8 mouse cellular contexts compared by ENCODE assay signal in the genomic region with DNA sequence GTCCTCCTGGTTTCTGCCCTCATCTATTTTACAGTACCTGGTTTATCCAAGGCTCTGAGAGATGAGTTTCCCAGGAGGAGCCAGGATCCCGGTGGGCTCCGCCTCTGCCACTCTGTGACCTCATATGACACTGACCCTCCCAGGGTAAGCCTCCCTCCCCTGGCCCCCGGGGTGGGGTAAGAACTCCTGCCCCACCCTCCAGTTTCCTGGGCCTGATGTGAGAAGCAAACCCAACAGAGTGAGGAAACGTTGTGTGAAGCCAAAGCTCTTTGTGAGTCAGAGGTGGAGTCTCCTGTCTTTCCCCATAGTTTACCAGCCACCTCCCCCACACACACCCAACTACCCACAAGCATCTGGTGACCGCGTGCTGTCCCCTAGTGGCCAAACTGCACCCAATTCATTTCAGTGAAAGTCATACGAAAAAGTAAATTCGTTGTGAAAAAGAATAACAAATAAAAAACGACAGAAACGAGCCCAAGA. TPM values are rescaled to one million over a fixed set of nuclear protein-coding genes. Genes with fewer than 3 reads are reported as not detected.
DNase-seq lines count a peak whose midpoint lies in the region; ATAC-seq and TF ChIP-seq lines count a peak whose summit lies in the region.

No protein-coding gene starts in this region.

- H3K4me2 ChIP-seq in heart, embryonic 14.5 days (ENCODE audit: low read length) = peak overlapping the region; percentile 63
- peak overlapping the region; percentile 47 for H3K4me2 ChIP-seq in liver, embryonic 13.5 days
- peak overlapping the region; percentile 48 for H3K4me2 ChIP-seq in stomach, postnatal 0 days (replicated peaks; ENCODE audit: low read depth)

- peaks cover 29% of the 10 kb centered on the region for H3K4me1 ChIP-seq in forebrain, embryonic 10.5 days
- H3K4me1 ChIP-seq in heart, embryonic 14.5 days (ENCODE audit: control insufficient read depth in 2 of 2, insufficient read depth in 2 of 2, low read length in 2 of 2) = peaks cover 21 to 23% of the 10 kb centered on the region in 2 experiments
- H3K4me1 ChIP-seq in liver, embryonic 13.5 days (replicated peaks) = peaks cover 36% of the 10 kb centered on the region
- 0 out of 2 replicates have a peak, but pooled peaks cover 2% of the 10 kb centered on the region for H3K4me1 ChIP-seq in stomach, postnatal 0 days (replicated peaks; ENCODE audit: control insufficient read depth, insufficient read depth)

- H3K9ac ChIP-seq in heart, embryonic 14.5 days (ENCODE audit: low read length) = peak overlapping the region; percentile 60
- peak overlapping the region; percentile 41; the same call in 1 of the 2 replicates for H3K9ac ChIP-seq in liver, embryonic 13.5 days
- H3K9ac ChIP-seq in stomach, postnatal 0 days (ENCODE audit: low read length) = no peak overlapping the region

- no peaks in the 10 kb centered on the region; the same call in 1 of the 2 replicates for H3K27me3 ChIP-seq in forebrain, embryonic 10.5 days (ENCODE audit: poor library complexity, severe bottlenecking)
- no peaks in the 10 kb centered on the region for H3K27me3 ChIP-seq in heart, embryonic 14.5 days (ENCODE audit: control insufficient read depth, insufficient read depth, low read length)
- no peaks in the 10 kb centered on the region for H3K27me3 ChIP-seq in liver, embryonic 13.5 days
- no peaks in the 10 kb centered on the region for H3K27me3 ChIP-seq in stomach, postnatal 0 days (ENCODE audit: control insufficient read depth, insufficient read depth, low read length)

- DNase-seq in A20 (ENCODE audit: low read depth, low spot score) = peak; percentile 95
- DNase-seq in adrenal gland, postnatal 36 days = peak; percentile 87 to 89
- peak; percentile 81 for DNase-seq in forebrain, embryonic 10.5 days (ENCODE audit: extremely low spot score, low spot score)
- peak; percentile 88 for DNase-seq in kidney, postnatal 10 days
- DNase-seq in liver, embryonic 13.5 days = peak; percentile 56
- DNase-seq in natural killer cell, adult 2 months (ENCODE audit: low spot score in 2 of 2) = peak; percentile 69 to 72
- DNase-seq in stomach, postnatal 0 days (ENCODE audit: low spot score) = peak; percentile 86

- H3K4me3 ChIP-seq in forebrain, embryonic 10.5 days = peak overlapping the region; percentile 44
- peak overlapping the region; percentile 22 to 42 for H3K4me3 ChIP-seq in heart, embryonic 14.5 days (ENCODE audit: control insufficient read depth in 1 of 2, insufficient read depth in 1 of 2, low read depth in 1 of 2, low read length in 2 of 2)
- H3K4me3 ChIP-seq in liver, embryonic 13.5 days (replicated peaks) = peak overlapping the region; percentile 22; the same call in 1 of the 2 replicates
- no peak overlapping the region for H3K4me3 ChIP-seq in stomach, postnatal 0 days (ENCODE audit: low read depth, low read length)

- peak; percentile 82 for ATAC-seq in heart, embryonic 14.5 days (ENCODE audit: insufficient number of reproducible peaks, insufficient read depth, low FRiP score, low read depth)
- ATAC-seq in liver, embryonic 13.5 days (ENCODE audit: low read depth) = peak; percentile 68
- peak; percentile 95 for ATAC-seq in stomach, postnatal 0 days (ENCODE audit: low FRiP score, low TSS enrichment)

- peak; percentile 99 for TF ChIP-seq CTCF in stomach, postnatal 0 days (IDR thresholded peaks at IDR 0.05; ENCODE audit: low read depth)

- 3% methylated on average over 10 of the region's 10 CpGs for WGBS in forebrain, embryonic 10.5 days
- 3% methylated on average over 10 of the region's 10 CpGs for WGBS in heart, embryonic 14.5 days
- 6% methylated on average over 10 of the region's 10 CpGs for WGBS in liver, embryonic 13.5 days (ENCODE audit: insufficient replicate concordance)
- 6% methylated on average over 10 of the region's 10 CpGs for WGBS in stomach, postnatal 0 days

- H3K9me3 ChIP-seq in forebrain, embryonic 10.5 days = no peaks in the 10 kb centered on the region
- no peaks in the 10 kb centered on the region for H3K9me3 ChIP-seq in heart, embryonic 14.5 days (ENCODE audit: control insufficient read depth, low read length)
- no peaks in the 10 kb centered on the region for H3K9me3 ChIP-seq in liver, embryonic 13.5 days (replicated peaks)
- H3K9me3 ChIP-seq in stomach, postnatal 0 days (ENCODE audit: control insufficient read depth, low read length) = no peaks in the 10 kb centered on the region

- no peak for TF ChIP-seq EP300 in stomach, postnatal 0 days (optimal IDR thresholded peaks at IDR 0.05)

- H3K27ac ChIP-seq in forebrain, embryonic 10.5 days = peak overlapping the region; percentile 89
- peak overlapping the region; percentile 21 to 53; a peak in 1 of 4 replicates for H3K27ac ChIP-seq in heart, embryonic 14.5 days (replicated peaks in 1 of 2; ENCODE audit: control insufficient read depth in 1 of 2, insufficient read depth in 1 of 2, low read depth in 2 of 2, low read length in 2 of 2)
- no peak overlapping the region for H3K27ac ChIP-seq in liver, embryonic 13.5 days
- H3K27ac ChIP-seq in stomach, postnatal 0 days (replicated peaks) = 0 out of 2 replicates have a peak overlapping the region, but pooled peaks have one; percentile 8

- no peaks in the 10 kb centered on the region for H3K36me3 ChIP-seq in forebrain, embryonic 10.5 days (replicated peaks)
- no peaks in the 10 kb centered on the region for H3K36me3 ChIP-seq in heart, embryonic 14.5 days (ENCODE audit: control insufficient read depth, insufficient read depth, low read length)
- H3K36me3 ChIP-seq in liver, embryonic 13.5 days = no peaks in the 10 kb centered on the region
- H3K36me3 ChIP-seq in stomach, postnatal 0 days (ENCODE audit: control insufficient read depth, insufficient read depth, low read length) = no peaks in the 10 kb centered on the region

RNA-seq across cellular contexts. Expression of a gene that starts 28.7 kb away (rescaled TPM):
- total RNA-seq in adrenal gland, postnatal 36 days (2021) = 100 to 1,000 TPM in 1 of 2 experiments, 10 to 100 TPM in 1; 80.0 to 129 TPM
- 99.3 and 107 TPM in 2 replicates for polyA plus RNA-seq in forebrain, embryonic 10.5 days (2016; fragmentation: Nextera tagmentation; extraction: Ambion mirVana)
- 76.4 and 77.4 TPM in 2 replicates for polyA plus RNA-seq in heart, embryonic 14.5 days (2014; fragmentation: Nextera tagmentation; extraction: Ambion mirVana)
- polyA plus RNA-seq in liver, embryonic 13.5 days (2015; fragmentation: Nextera tagmentation; extraction: Ambion mirVana) = 49.9 and 54.6 TPM in 2 replicates
- 51.4 and 54.3 TPM in 2 replicates for polyA plus RNA-seq in stomach, postnatal 0 days (2015; fragmentation: Nextera tagmentation; extraction: Ambion mirVana)
